Mouse (Mus musculus) liver, postnatal 0 days (tissue): ENCODE measurements around the gene Ltb.

Experiments
- CTCF ChIP-seq: sonication (generic); IDR thresholded peaks from 2 replicates; pipeline ENCODE4 v1.5.1; 2016; ENCODE audit warnings: antibody characterized with exemption, low read depth
- EP300 ChIP-seq: IDR thresholded peaks from 2 replicates; pipeline ENCODE4 v1.6.1; 2016; ENCODE audit warnings: antibody characterized with exemption, low read depth, mild to moderate bottlenecking

- peak; percentile 58 for TF ChIP-seq EP300
- no peak for TF ChIP-seq CTCF
Observed at GRCm38 (mm10) chr17:35218516-35219193, 24.4 kb downstream of the Ltb start.
